Mouse (Mus musculus) embryo, embryonic 11 days (tissue): ENCODE data around the gene Sptssa.

Source experiments
- DNase-seq: peaks from one replicate; pipeline ENCODE4 v3.0.0-alpha.2; 2015

Sptssa gene

GRCm38 (mm10) chr12:54654741-54655140 is 1.6 kb downstream of the Sptssa start:
- DNase-seq, result peak; percentile 37

GRCm38 (mm10) chr12:54654141-54654540 is 2.2 kb downstream of the Sptssa start:
- no peak for DNase-seq

- DNase-seq, result no peak
Measured at GRCm38 (mm10) chr12:54652346-54652745, 4.0 kb downstream of the Sptssa start.

GRCm38 (mm10) chr12:54651820-54652219 is 4.6 kb downstream of the Sptssa start:
- no peak for DNase-seq

- DNase-seq, result peak; percentile 31
Measured at GRCm38 (mm10) chr12:54651158-54651557, 5.2 kb downstream of the Sptssa start.

- no peak for DNase-seq
Measured at GRCm38 (mm10) chr12:54644947-54645346, 11.4 kb downstream of the Sptssa start.

GRCm38 (mm10) chr12:54643320-54643892 is 13.0 kb downstream of the Sptssa start:
- no peak for DNase-seq

- DNase-seq, result no peak
Measured at GRCm38 (mm10) chr12:54641374-54641773, 15.0 kb downstream of the Sptssa start.

- DNase-seq, result no peak
Measured at GRCm38 (mm10) chr12:54640259-54640658, 16.1 kb downstream of the Sptssa start.

GRCm38 (mm10) chr12:54637033-54637432 is 19.3 kb downstream of the Sptssa start:
- no peak for DNase-seq

GRCm38 (mm10) chr12:54632141-54632540 is 24.2 kb downstream of the Sptssa start:
- no peak for DNase-seq

- no peak for DNase-seq
Measured at GRCm38 (mm10) chr12:54621942-54622341, 34.4 kb downstream of the Sptssa start.

- DNase-seq, result no peak
Measured at GRCm38 (mm10) chr12:54620042-54620705, 36.2 kb downstream of the Sptssa start.

- DNase-seq, result no peak
Measured at GRCm38 (mm10) chr12:54608988-54609387, 47.4 kb downstream of the Sptssa start.

GRCm38 (mm10) chr12:54605203-54605602 is 51.2 kb downstream of the Sptssa start:
- no peak for DNase-seq

GRCm38 (mm10) chr12:54603542-54604167 is 52.7 kb downstream of the Sptssa start:
- DNase-seq, result no peak

GRCm38 (mm10) chr12:54600482-54600881 is 55.9 kb downstream of the Sptssa start:
- no peak for DNase-seq

GRCm38 (mm10) chr12:54598358-54598757 is 58.0 kb downstream of the Sptssa start:
- DNase-seq, result no peak

GRCm38 (mm10) chr12:54596715-54597114 is 59.7 kb downstream of the Sptssa start:
- no peak for DNase-seq
